Mouse (Mus musculus) lung, postnatal 36 days (tissue): ENCODE measurements around the gene Fam131c.

Experiments used
- DNase-seq: peaks from one replicate; pipeline ENCODE4 v3.0.0; 2022; ENCODE audit warnings: mixed read lengths

Gene Fam131c

GRCm38 (mm10) chr4:141360846-141361245 lies 7.2 kb upstream of the Fam131c start:
- DNase-seq = peak; percentile 67

- DNase-seq = peak; percentile 93
Measured at GRCm38 (mm10) chr4:141362937-141363548, 5.0 kb upstream of the Fam131c start.

- DNase-seq = no peak
Measured at GRCm38 (mm10) chr4:141365126-141365525, 2.9 kb upstream of the Fam131c start.

- DNase-seq = no peak
Measured at GRCm38 (mm10) chr4:141365876-141366275, 2.1 kb upstream of the Fam131c start.

- DNase-seq = no peak
Measured at GRCm38 (mm10) chr4:141372426-141372825, 4.4 kb downstream of the Fam131c start.

GRCm38 (mm10) chr4:141379674-141380073 lies 11.7 kb downstream of the Fam131c start:
- no peak for DNase-seq

- DNase-seq = peak; percentile 16
Measured at GRCm38 (mm10) chr4:141382406-141382805, 14.4 kb downstream of the Fam131c start.

- DNase-seq = peak; percentile 75
Measured at GRCm38 (mm10) chr4:141385275-141385674, 17.3 kb downstream of the Fam131c start.

- DNase-seq = no peak
Measured at GRCm38 (mm10) chr4:141386150-141386549, 18.1 kb downstream of the Fam131c start.

GRCm38 (mm10) chr4:141387093-141387784 lies 19.2 kb downstream of the Fam131c start:
- DNase-seq = peak; percentile 91

GRCm38 (mm10) chr4:141387933-141388332 lies 19.9 kb downstream of the Fam131c start:
- DNase-seq = no peak

- no peak for DNase-seq
Measured at GRCm38 (mm10) chr4:141389366-141390150, 21.5 kb downstream of the Fam131c start.

- no peak for DNase-seq
Measured at GRCm38 (mm10) chr4:141391293-141391692, 23.3 kb downstream of the Fam131c start.

- peak; percentile 9 for DNase-seq
Measured at GRCm38 (mm10) chr4:141394751-141395150, 26.7 kb downstream of the Fam131c start.

GRCm38 (mm10) chr4:141397861-141398260 lies 29.8 kb downstream of the Fam131c start:
- DNase-seq = no peak

- DNase-seq = no peak
Measured at GRCm38 (mm10) chr4:141398545-141398944, 30.5 kb downstream of the Fam131c start, which contains the start of gene Clcnka. Clcnka (minus strand) TSS chr4:141398724.

GRCm38 (mm10) chr4:141400171-141400570 lies 32.2 kb downstream of the Fam131c start:
- no peak for DNase-seq

GRCm38 (mm10) chr4:141404518-141405313 lies 36.7 kb downstream of the Fam131c start:
- DNase-seq = peak; percentile 92

GRCm38 (mm10) chr4:141405314-141405622 lies 37.2 kb downstream of the Fam131c start:
- DNase-seq = no peak

- peak; percentile 75 for DNase-seq
Measured at GRCm38 (mm10) chr4:141406516-141407299, 38.7 kb downstream of the Fam131c start.

- no peak for DNase-seq
Measured at GRCm38 (mm10) chr4:141408577-141408976, 40.6 kb downstream of the Fam131c start.

GRCm38 (mm10) chr4:141411430-141411992 lies 43.5 kb downstream of the Fam131c start:
- DNase-seq = no peak
